Mouse (Mus musculus) MEL (cell line): ENCODE measurements around the gene Retnlb. TPM values are rescaled to one million over a fixed set of nuclear protein-coding genes. Genes with fewer than 3 reads are reported as not detected.

Experiments
- DNase-seq: peaks from one replicate; pipeline ENCODE4 v3.0.0; 2011; ENCODE audit warnings: low read depth, low spot score
- H3K27ac ChIP-seq: 2 replicates; pipeline ENCODE4 v1.5.1; 2012; ENCODE audit warnings: low read depth, mild to moderate bottlenecking, control low read depth, low read length, moderate library complexity; ENCODE audit not compliant: control insufficient read depth
- H3K27me3 ChIP-seq, 2 experiments: fragments of 150-350 bp in 1 of 2; sonication (generic) in 1 of 2; 2 replicates each; pipeline ENCODE4 v1.6.1; 2012; ENCODE audit warnings: low read length in 2 of 2, mild to moderate bottlenecking in 2 of 2, improper control_type of control experiment in 1 of 2, moderate library complexity in 1 of 2; ENCODE audit not compliant: insufficient read depth in 2 of 2, control insufficient read depth in 1 of 2
- H3K36me3 ChIP-seq, 2 experiments: 2 replicates each; pipeline ENCODE4 v1.6.1; 2012 to 2014; ENCODE audit warnings: low read length in 2 of 2, improper control_type of control experiment in 1 of 2, inconsistent platforms in 1 of 2, mild to moderate bottlenecking in 1 of 2; ENCODE audit not compliant: insufficient read depth in 2 of 2, control insufficient read depth in 1 of 2
- H3K4me1 ChIP-seq, 2 experiments: fragments of 150-350 bp in 1 of 2; sonication (generic) in 1 of 2; 2 replicates each; pipeline ENCODE4 v1.6.1; 2012; ENCODE audit warnings: low read length in 2 of 2, improper control_type of control experiment in 1 of 2, mild to moderate bottlenecking in 1 of 2; ENCODE audit not compliant: insufficient read depth in 2 of 2, control insufficient read depth in 1 of 2
- H3K4me3 ChIP-seq, 2 experiments: fragments of 150-350 bp in 1 of 2; sonication (generic) in 1 of 2; 2 replicates each; pipeline ENCODE4 v1.5.1; 2012; ENCODE audit warnings: low read depth in 2 of 2, low read length in 2 of 2, mild to moderate bottlenecking in 2 of 2, moderate library complexity in 2 of 2, control low read depth in 1 of 2, improper control_type of control experiment in 1 of 2; ENCODE audit not compliant: control insufficient read depth in 1 of 2, insufficient read depth in 1 of 2
- H3K79me2 ChIP-seq: 2 replicates; pipeline ENCODE4 v1.6.1; 2012; ENCODE audit warnings: mild to moderate bottlenecking, low read length, moderate library complexity; ENCODE audit not compliant: control insufficient read depth, poor library complexity, insufficient read depth
- H3K9ac ChIP-seq: 2 replicates; pipeline ENCODE4 v1.6.1; 2012; ENCODE audit warnings: low read depth, mild to moderate bottlenecking, control low read depth, low read length, moderate library complexity; ENCODE audit not compliant: control insufficient read depth, poor library complexity, severe bottlenecking
- H3K9me3 ChIP-seq: fragments of 150-350 bp; sonication (generic); replicated peaks from 2 replicates; pipeline ENCODE4 v1.6.1; 2012; ENCODE audit warnings: mild to moderate bottlenecking, low read length, improper control_type of control experiment, moderate library complexity; ENCODE audit not compliant: insufficient read depth
- CHD2 ChIP-seq: IDR thresholded peaks from 2 replicates; pipeline ENCODE4 v1.6.1; 2011; ENCODE audit warnings: low read length, improper control_type of control experiment
- CTCF ChIP-seq, 3 experiments: IDR thresholded peaks in 2 of 3; conservative IDR thresholded peaks in 1 of 3; 2 replicates each; pipeline ENCODE4 v1.5.1; 2011 to 2012; ENCODE audit warnings: low read length in 3 of 3, low read depth in 2 of 3, mild to moderate bottlenecking in 2 of 3, improper control_type of control experiment in 1 of 3, inconsistent platforms in 1 of 3, mixed read lengths in 1 of 3, moderate library complexity in 1 of 3; ENCODE audit not compliant: control insufficient read depth in 1 of 3, insufficient read depth in 1 of 3, poor library complexity in 1 of 3, severe bottlenecking in 1 of 3
- ELF1 ChIP-seq: IDR thresholded peaks from 2 replicates; pipeline ENCODE4 v1.6.1; 2014; ENCODE audit warnings: low read depth, mild to moderate bottlenecking, inconsistent platforms, low read length, improper control_type of control experiment, moderate library complexity
- EP300 ChIP-seq, 2 experiments: IDR thresholded peaks; 2 replicates each; pipeline ENCODE4 v1.6.1; 2011; ENCODE audit warnings: improper control_type of control experiment in 2 of 2, low read length in 2 of 2, low read depth in 1 of 2, mild to moderate bottlenecking in 1 of 2
- ETS1 ChIP-seq: IDR thresholded peaks from 2 replicates; pipeline ENCODE4 v1.6.1; 2012; ENCODE audit warnings: low read depth, mild to moderate bottlenecking, inconsistent platforms, low read length, improper control_type of control experiment, moderate library complexity
- GATA1 ChIP-seq: IDR thresholded peaks from 2 replicates; pipeline ENCODE4 v1.6.1; 2011; ENCODE audit warnings: low read depth, low read length, improper control_type of control experiment
- JUND ChIP-seq: IDR thresholded peaks from 2 replicates; pipeline ENCODE4 v1.6.1; 2011; ENCODE audit warnings: low read depth, mild to moderate bottlenecking, improper control_type of control experiment, low read length
- KAT2A ChIP-seq: conservative IDR thresholded peaks from 2 replicates; pipeline ENCODE4 v1.6.1; 2012; ENCODE audit warnings: low read depth, low read length, improper control_type of control experiment, inconsistent platforms
- MAX ChIP-seq: IDR thresholded peaks from 2 replicates; pipeline ENCODE4 v1.6.1; 2011; ENCODE audit warnings: low read length, improper control_type of control experiment
- MEF2A ChIP-seq: IDR thresholded peaks from 2 replicates; pipeline ENCODE4 v1.6.1; 2014; ENCODE audit warnings: low read depth, mild to moderate bottlenecking, inconsistent platforms, low read length, improper control_type of control experiment; ENCODE audit not compliant: poor library complexity, insufficient replicate concordance, severe bottlenecking; ENCODE audit errors: extremely low read depth
- MXI1 ChIP-seq: IDR thresholded peaks from 2 replicates; pipeline ENCODE4 v1.6.1; 2011; ENCODE audit warnings: mild to moderate bottlenecking, low read depth, low read length, improper control_type of control experiment
- MYC ChIP-seq: IDR thresholded peaks from 2 replicates; pipeline ENCODE4 v1.6.1; 2011; ENCODE audit warnings: low read depth, mild to moderate bottlenecking, low read length, improper control_type of control experiment, moderate library complexity
- POLR2AphosphoS5 ChIP-seq: IDR thresholded peaks from 2 replicates; pipeline ENCODE4 v1.6.1; 2012; ENCODE audit warnings: low read depth, borderline replicate concordance, mild to moderate bottlenecking, inconsistent platforms, low read length, moderate library complexity, mixed read lengths
- SIN3A ChIP-seq: IDR thresholded peaks from 2 replicates; pipeline ENCODE4 v1.6.1; 2012; ENCODE audit warnings: low read length, improper control_type of control experiment, inconsistent platforms
- TBP ChIP-seq: IDR thresholded peaks from 2 replicates; pipeline ENCODE4 v1.8.0; 2011; ENCODE audit warnings: low read depth, low read length, improper control_type of control experiment
- USF1 ChIP-seq: IDR thresholded peaks from 2 replicates; pipeline ENCODE4 v1.6.1; 2014; ENCODE audit warnings: low read depth, mild to moderate bottlenecking, inconsistent platforms, low read length, improper control_type of control experiment, moderate library complexity
- ZC3H11A ChIP-seq: IDR thresholded peaks from 2 replicates; pipeline ENCODE4 v1.6.1; 2012; ENCODE audit warnings: low read depth, mild to moderate bottlenecking, inconsistent platforms, low read length, improper control_type of control experiment
- ZNF384 ChIP-seq: IDR thresholded peaks from 2 replicates; pipeline ENCODE4 v1.6.1; 2012; ENCODE audit warnings: low read depth, mild to moderate bottlenecking, inconsistent platforms, low read length, improper control_type of control experiment
- polyA plus RNA-seq, 2 experiments: library from polyadenylated mRNA; stranded (reverse) in 1 of 2; unstranded in 1 of 2; fragments of >175 nt in 1 of 2; fragments of >200 nt in 1 of 2; gene quantifications; 2 replicates each; pipeline versions ENCODE4 v1.2.1 to v1.2.4; 2012; ENCODE audit warnings: low replicate concordance in 2 of 2, low read depth in 1 of 2; ENCODE audit not compliant: insufficient read length in 2 of 2, insufficient read depth in 1 of 2, missing spikeins in 1 of 2
- total RNA-seq: library from RNA; depleted of rRNA; stranded (reverse); fragments of 300-350 nt; gene quantifications from 2 replicates; pipeline ENCODE4 v1.2.3, GENCODE M21; 2012

Gene Retnlb
- total and polyA plus RNA-seq, 3 experiments, result not detected

DNA sequence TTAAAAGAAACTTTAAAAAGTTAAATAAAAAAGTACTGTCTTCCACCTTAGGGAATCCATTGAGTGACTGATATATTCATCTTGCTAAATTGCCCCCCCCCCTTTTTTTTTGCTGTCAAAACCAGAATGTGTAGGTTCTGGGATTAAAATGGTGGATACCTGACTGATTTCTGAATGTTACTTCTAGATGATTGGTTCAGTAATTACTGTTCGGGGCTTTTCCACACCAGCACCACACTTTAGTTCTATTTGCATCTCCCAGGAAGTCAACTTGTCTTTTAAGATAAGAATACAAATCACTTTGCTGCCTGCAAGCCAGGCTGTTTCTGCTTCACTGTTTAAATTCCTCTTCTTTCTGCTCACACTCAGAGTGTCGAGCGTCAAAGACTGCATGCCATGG is 18.4 kb upstream of the Retnlb start:
- H3K79me2 ChIP-seq, result no peaks in the 10 kb centered on the region
- no peak for DNase-seq
- no peak overlapping the region for H3K27ac ChIP-seq
- H3K4me1 ChIP-seq, result no peaks in the 10 kb centered on the region
- TF ChIP-seq SIN3A, result no peak
- TF ChIP-seq ZC3H11A, result no peak
- no peak for TF ChIP-seq USF1
- TF ChIP-seq MYC, result no peak
- no peak for TF ChIP-seq GATA1
- no peak overlapping the region for H3K9ac ChIP-seq
- H3K9me3 ChIP-seq, result no peaks in the 10 kb centered on the region
- no peak overlapping the region for H3K4me3 ChIP-seq
- H3K27me3 ChIP-seq, result no peaks in the 10 kb centered on the region
- H3K36me3 ChIP-seq, result no peaks in the 10 kb centered on the region

DNA sequence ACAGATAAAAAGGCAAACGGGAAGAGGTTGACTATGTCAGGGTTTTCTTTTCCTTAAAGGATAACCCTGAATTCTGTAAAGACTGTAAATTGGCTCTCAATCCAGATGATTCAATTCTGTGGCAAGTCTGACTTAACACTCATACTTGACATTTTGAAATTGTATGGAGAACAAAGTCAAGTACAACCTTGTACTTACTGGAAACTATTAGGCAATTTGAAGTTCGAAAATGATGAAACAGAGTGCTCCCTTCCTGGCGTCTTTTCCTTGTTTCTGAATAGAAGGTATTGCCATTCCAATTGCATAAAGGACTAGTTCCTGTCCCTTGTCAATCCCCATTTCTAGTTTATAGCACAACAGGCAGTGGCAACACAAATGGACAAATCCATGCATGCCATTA is 17.2 kb upstream of the Retnlb start:
- Histone ChIP-seq H3K4me1 (no peaks in the 10 kb centered on the region), H3K27ac (no peak overlapping the region), H3K9ac (no peak overlapping the region), H3K36me3 (no peaks in the 10 kb centered on the region), H3K9me3 (no peaks in the 10 kb centered on the region), H3K4me3 (no peak overlapping the region), H3K79me2 (no peaks in the 10 kb centered on the region), H3K27me3 (no peaks in the 10 kb centered on the region)
- no peak for DNase-seq
- TF ChIP-seq KAT2A, result no peak
- TF ChIP-seq ETS1, result no peak
- no peak for TF ChIP-seq POLR2AphosphoS5
- no peak for TF ChIP-seq MXI1
- TF ChIP-seq ELF1, result no peak
- TF ChIP-seq CTCF (IDR thresholded peaks at IDR 0.05 in 2 of 3, conservative IDR thresholded peaks at IDR 0.05 in 1 of 3; ENCODE audit: control insufficient read depth in 1 of 3, insufficient read depth in 1 of 3, low read depth in 2 of 3, low read length in 3 of 3, poor library complexity in 1 of 3, severe bottlenecking in 1 of 3), result no peak
- no peak for TF ChIP-seq SIN3A
- TF ChIP-seq ZNF384, result no peak
- no peak for TF ChIP-seq JUND
- TF ChIP-seq ZC3H11A, result no peak
- no peak for TF ChIP-seq TBP
- no peak for TF ChIP-seq CHD2
- TF ChIP-seq MAX, result no peak
- TF ChIP-seq EP300 (IDR thresholded peaks at IDR 0.05; ENCODE audit: low read depth in 1 of 2, low read length in 2 of 2), result no peak
- TF ChIP-seq MEF2A, result no peak
- TF ChIP-seq, all 39 proteins: peak for 0
